Mouse (Mus musculus) MEL (cell line): ENCODE data around the gene Hoxa1. TPM values are rescaled to one million over a fixed set of nuclear protein-coding genes. Genes with fewer than 3 reads are reported as not detected.

ENCODE experiments used
- DNase-seq: peaks from one replicate; pipeline ENCODE4 v3.0.0; 2011; ENCODE audit warnings: low read depth, low spot score
- H3K27ac ChIP-seq: 2 replicates; pipeline ENCODE4 v1.5.1; 2012; ENCODE audit warnings: low read depth, mild to moderate bottlenecking, control low read depth, low read length, moderate library complexity; ENCODE audit not compliant: control insufficient read depth
- H3K27me3 ChIP-seq, 2 experiments: fragments of 150-350 bp in 1 of 2; sonication (generic) in 1 of 2; 2 replicates each; pipeline ENCODE4 v1.6.1; 2012; ENCODE audit warnings: low read length in 2 of 2, mild to moderate bottlenecking in 2 of 2, improper control_type of control experiment in 1 of 2, moderate library complexity in 1 of 2; ENCODE audit not compliant: insufficient read depth in 2 of 2, control insufficient read depth in 1 of 2
- H3K36me3 ChIP-seq, 2 experiments: 2 replicates each; pipeline ENCODE4 v1.6.1; 2012 to 2014; ENCODE audit warnings: low read length in 2 of 2, improper control_type of control experiment in 1 of 2, inconsistent platforms in 1 of 2, mild to moderate bottlenecking in 1 of 2; ENCODE audit not compliant: insufficient read depth in 2 of 2, control insufficient read depth in 1 of 2
- H3K4me1 ChIP-seq, 2 experiments: fragments of 150-350 bp in 1 of 2; sonication (generic) in 1 of 2; 2 replicates each; pipeline ENCODE4 v1.6.1; 2012; ENCODE audit warnings: low read length in 2 of 2, improper control_type of control experiment in 1 of 2, mild to moderate bottlenecking in 1 of 2; ENCODE audit not compliant: insufficient read depth in 2 of 2, control insufficient read depth in 1 of 2
- H3K4me3 ChIP-seq, 2 experiments: fragments of 150-350 bp in 1 of 2; sonication (generic) in 1 of 2; 2 replicates each; pipeline ENCODE4 v1.5.1; 2012; ENCODE audit warnings: low read depth in 2 of 2, low read length in 2 of 2, mild to moderate bottlenecking in 2 of 2, moderate library complexity in 2 of 2, control low read depth in 1 of 2, improper control_type of control experiment in 1 of 2; ENCODE audit not compliant: control insufficient read depth in 1 of 2, insufficient read depth in 1 of 2
- H3K79me2 ChIP-seq: 2 replicates; pipeline ENCODE4 v1.6.1; 2012; ENCODE audit warnings: mild to moderate bottlenecking, low read length, moderate library complexity; ENCODE audit not compliant: control insufficient read depth, poor library complexity, insufficient read depth
- H3K9ac ChIP-seq: 2 replicates; pipeline ENCODE4 v1.6.1; 2012; ENCODE audit warnings: low read depth, mild to moderate bottlenecking, control low read depth, low read length, moderate library complexity; ENCODE audit not compliant: control insufficient read depth, poor library complexity, severe bottlenecking
- H3K9me3 ChIP-seq: fragments of 150-350 bp; sonication (generic); replicated peaks from 2 replicates; pipeline ENCODE4 v1.6.1; 2012; ENCODE audit warnings: mild to moderate bottlenecking, low read length, improper control_type of control experiment, moderate library complexity; ENCODE audit not compliant: insufficient read depth
- CHD2 ChIP-seq: IDR thresholded peaks from 2 replicates; pipeline ENCODE4 v1.6.1; 2011; ENCODE audit warnings: low read length, improper control_type of control experiment
- CTCF ChIP-seq, 3 experiments: IDR thresholded peaks in 2 of 3; conservative IDR thresholded peaks in 1 of 3; 2 replicates each; pipeline ENCODE4 v1.5.1; 2011 to 2012; ENCODE audit warnings: low read length in 3 of 3, low read depth in 2 of 3, mild to moderate bottlenecking in 2 of 3, improper control_type of control experiment in 1 of 3, inconsistent platforms in 1 of 3, mixed read lengths in 1 of 3, moderate library complexity in 1 of 3; ENCODE audit not compliant: control insufficient read depth in 1 of 3, insufficient read depth in 1 of 3, poor library complexity in 1 of 3, severe bottlenecking in 1 of 3
- E2F4 ChIP-seq: IDR thresholded peaks from 2 replicates; pipeline ENCODE4 v1.6.1; 2011; ENCODE audit warnings: low read depth, low read length, improper control_type of control experiment, borderline replicate concordance
- ELF1 ChIP-seq: IDR thresholded peaks from 2 replicates; pipeline ENCODE4 v1.6.1; 2014; ENCODE audit warnings: low read depth, mild to moderate bottlenecking, inconsistent platforms, low read length, improper control_type of control experiment, moderate library complexity
- EP300 ChIP-seq, 2 experiments: IDR thresholded peaks; 2 replicates each; pipeline ENCODE4 v1.6.1; 2011; ENCODE audit warnings: improper control_type of control experiment in 2 of 2, low read length in 2 of 2, low read depth in 1 of 2, mild to moderate bottlenecking in 1 of 2
- ETS1 ChIP-seq: IDR thresholded peaks from 2 replicates; pipeline ENCODE4 v1.6.1; 2012; ENCODE audit warnings: low read depth, mild to moderate bottlenecking, inconsistent platforms, low read length, improper control_type of control experiment, moderate library complexity
- GABPA ChIP-seq: IDR thresholded peaks from 2 replicates; pipeline ENCODE4 v1.6.1; 2012; ENCODE audit warnings: low read depth, mild to moderate bottlenecking, inconsistent platforms, low read length, improper control_type of control experiment, moderate library complexity
- JUND ChIP-seq: IDR thresholded peaks from 2 replicates; pipeline ENCODE4 v1.6.1; 2011; ENCODE audit warnings: low read depth, mild to moderate bottlenecking, improper control_type of control experiment, low read length
- MAZ ChIP-seq: IDR thresholded peaks from 2 replicates; pipeline ENCODE4 v1.6.1; 2012; ENCODE audit warnings: low read depth, mild to moderate bottlenecking, inconsistent platforms, low read length, improper control_type of control experiment
- MYB ChIP-seq: IDR thresholded peaks from 2 replicates; pipeline ENCODE4 v1.6.1; 2011; ENCODE audit warnings: mild to moderate bottlenecking, low read depth, low read length, improper control_type of control experiment
- SIN3A ChIP-seq: IDR thresholded peaks from 2 replicates; pipeline ENCODE4 v1.6.1; 2012; ENCODE audit warnings: low read length, improper control_type of control experiment, inconsistent platforms
- UBTF ChIP-seq: IDR thresholded peaks from 2 replicates; pipeline ENCODE4 v1.6.1; 2012; ENCODE audit warnings: low read depth, mild to moderate bottlenecking, inconsistent platforms, low read length, improper control_type of control experiment, moderate library complexity, borderline replicate concordance; ENCODE audit not compliant: insufficient read depth
- USF2 ChIP-seq, 2 experiments: IDR thresholded peaks; 2 replicates each; pipeline ENCODE4 v1.6.1; 2011 to 2012; ENCODE audit warnings: improper control_type of control experiment in 2 of 2, low read length in 2 of 2, borderline replicate concordance in 1 of 2, inconsistent platforms in 1 of 2, low read depth in 1 of 2, mild to moderate bottlenecking in 1 of 2; ENCODE audit not compliant: insufficient read depth in 1 of 2
- ZMIZ1 ChIP-seq: IDR thresholded peaks from 2 replicates; pipeline ENCODE4 v1.6.1; 2012; ENCODE audit warnings: low read depth, mild to moderate bottlenecking, inconsistent platforms, low read length, improper control_type of control experiment, moderate library complexity
- ZNF384 ChIP-seq: IDR thresholded peaks from 2 replicates; pipeline ENCODE4 v1.6.1; 2012; ENCODE audit warnings: low read depth, mild to moderate bottlenecking, inconsistent platforms, low read length, improper control_type of control experiment
- polyA plus RNA-seq, 2 experiments: library from polyadenylated mRNA; stranded (reverse) in 1 of 2; unstranded in 1 of 2; fragments of >175 nt in 1 of 2; fragments of >200 nt in 1 of 2; gene quantifications; 2 replicates each; pipeline versions ENCODE4 v1.2.1 to v1.2.4; 2012; ENCODE audit warnings: low replicate concordance in 2 of 2, low read depth in 1 of 2; ENCODE audit not compliant: insufficient read length in 2 of 2, insufficient read depth in 1 of 2, missing spikeins in 1 of 2
- total RNA-seq: library from RNA; depleted of rRNA; stranded (reverse); fragments of 300-350 nt; gene quantifications from 2 replicates; pipeline ENCODE4 v1.2.3, GENCODE M21; 2012

The Hoxa1 gene
- total and polyA plus RNA-seq, 3 experiments: not detected

DNA sequence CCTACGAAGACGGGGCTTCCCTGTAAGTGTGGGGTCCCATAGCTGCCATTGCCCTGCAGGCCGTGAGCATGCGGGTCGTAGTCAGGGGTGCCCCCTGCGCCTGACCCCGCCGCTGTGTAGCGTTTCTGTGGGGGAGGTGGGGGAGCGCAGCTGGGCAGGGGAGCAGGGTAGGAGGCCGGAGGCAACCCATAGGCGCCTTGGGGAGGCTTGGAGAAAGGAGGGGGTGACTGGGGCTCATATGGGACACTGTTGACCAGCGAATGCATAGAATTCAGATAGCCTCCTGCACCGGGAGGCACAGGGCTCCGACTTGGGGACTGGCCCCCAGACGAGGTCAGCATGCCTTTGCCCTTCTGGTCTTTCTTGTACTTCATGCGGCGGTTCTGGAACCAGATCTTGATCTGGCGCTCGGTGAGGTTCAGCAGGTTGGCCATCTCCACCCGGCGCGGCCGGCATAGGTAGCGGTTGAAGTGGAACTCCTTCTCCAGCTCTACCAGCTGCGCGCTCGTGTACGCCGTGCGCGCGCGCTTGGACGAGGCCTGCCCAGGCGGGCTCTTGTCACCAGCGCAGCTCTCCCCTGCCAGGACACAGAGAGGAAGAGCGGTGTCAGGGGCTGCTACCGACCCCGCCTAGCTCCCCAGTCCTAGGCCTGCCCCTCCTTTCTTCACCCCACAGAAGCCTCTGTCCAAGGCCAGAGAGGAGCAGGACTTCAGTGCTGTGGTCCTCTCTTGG is 12.2 kb upstream of the Hoxa1 start:
- H3K27ac ChIP-seq: no peak overlapping the region
- no peak for TF ChIP-seq ZMIZ1
- H3K79me2 ChIP-seq: no peaks in the 10 kb centered on the region
- no peak overlapping the region for H3K4me3 ChIP-seq
- H3K9me3 ChIP-seq: no peaks in the 10 kb centered on the region
- no peaks in the 10 kb centered on the region for H3K4me1 ChIP-seq
- DNase-seq: no peak
- no peaks in the 10 kb centered on the region for H3K36me3 ChIP-seq
- no peak overlapping the region for H3K9ac ChIP-seq
- H3K27me3 ChIP-seq: no peaks in the 10 kb centered on the region

DNA sequence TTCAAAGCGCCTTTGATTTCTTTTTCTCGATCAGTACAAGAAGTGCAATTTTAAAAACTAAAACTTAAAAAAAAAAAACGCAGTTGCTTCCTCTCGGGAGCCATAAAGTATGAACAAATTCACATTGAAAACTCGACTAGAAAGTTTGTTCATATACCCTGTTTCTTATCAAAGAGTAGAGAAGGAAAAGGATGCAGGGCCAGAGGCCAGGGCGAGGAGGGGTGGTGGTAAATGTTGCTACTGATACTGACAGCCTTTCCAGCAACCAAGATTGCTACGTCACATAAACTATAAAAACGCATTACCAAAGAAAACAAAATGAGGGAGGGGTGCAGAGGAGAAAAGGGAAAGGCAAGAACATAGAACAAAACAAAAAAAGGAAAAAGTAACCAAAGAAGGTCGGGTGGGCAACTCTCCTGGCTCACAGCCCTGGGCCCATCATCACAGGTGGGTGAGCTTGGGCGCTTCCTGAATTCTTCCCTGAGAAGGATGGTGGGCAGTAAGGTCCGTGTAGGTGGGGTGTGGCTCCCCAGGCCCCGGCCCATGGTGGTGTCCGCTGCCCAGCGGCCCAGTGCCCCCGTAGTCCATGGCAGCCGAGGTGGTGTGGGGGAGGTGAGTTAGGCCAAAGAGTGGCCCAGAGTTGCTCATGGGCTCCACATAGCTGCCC is 11.5 kb upstream of the Hoxa1 start:
- H3K9ac ChIP-seq: no peak overlapping the region
- DNase-seq: no peak
- H3K36me3 ChIP-seq: no peaks in the 10 kb centered on the region
- no peaks in the 10 kb centered on the region for H3K27me3 ChIP-seq
- no peak overlapping the region for H3K4me3 ChIP-seq
- no peak for TF ChIP-seq GABPA
- TF ChIP-seq CHD2: no peak
- TF ChIP-seq SIN3A: no peak
- TF ChIP-seq EP300 (IDR thresholded peaks at IDR 0.05; ENCODE audit: low read depth in 1 of 2, low read length in 2 of 2): no peak
- no peak for TF ChIP-seq USF2 (IDR thresholded peaks at IDR 0.05; ENCODE audit: borderline replicate concordance in 1 of 2, insufficient read depth in 1 of 2, low read depth in 1 of 2, low read length in 2 of 2)
- no peak for TF ChIP-seq CTCF (IDR thresholded peaks at IDR 0.05 in 2 of 3, conservative IDR thresholded peaks at IDR 0.05 in 1 of 3; ENCODE audit: control insufficient read depth in 1 of 3, insufficient read depth in 1 of 3, low read depth in 2 of 3, low read length in 3 of 3, poor library complexity in 1 of 3, severe bottlenecking in 1 of 3)
- no peak for TF ChIP-seq ELF1
- no peak for TF ChIP-seq E2F4
- TF ChIP-seq MAZ: no peak
- TF ChIP-seq JUND: no peak
- TF ChIP-seq ZNF384: no peak
- no peak for TF ChIP-seq UBTF
- no peak for TF ChIP-seq MYB
- TF ChIP-seq ETS1: no peak
- TF ChIP-seq ZMIZ1: no peak
- H3K9me3 ChIP-seq: no peaks in the 10 kb centered on the region
- H3K27ac ChIP-seq: no peak overlapping the region
- no peaks in the 10 kb centered on the region for H3K4me1 ChIP-seq
- no peaks in the 10 kb centered on the region for H3K79me2 ChIP-seq
